9 mouse cellular contexts compared by ENCODE assay signal in the genomic region with DNA sequence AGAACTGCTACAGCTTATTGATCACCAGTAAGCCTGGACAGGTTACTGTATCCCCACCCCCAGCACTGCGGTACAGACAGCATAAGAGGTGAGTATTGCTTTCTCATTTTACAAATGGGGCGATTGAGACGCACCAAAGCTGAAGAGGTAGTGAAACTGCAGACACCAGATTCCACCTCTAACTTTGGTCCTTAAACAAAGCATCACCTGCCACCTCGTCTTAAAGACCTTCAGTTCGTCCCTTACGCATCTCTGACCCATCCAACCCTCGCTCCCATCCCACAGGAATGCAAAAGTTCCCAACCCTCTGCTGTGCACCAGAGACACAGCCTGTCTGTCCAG. TPM values are rescaled to one million over a fixed set of nuclear protein-coding genes. Genes with fewer than 3 reads are reported as not detected.
DNase-seq lines count a peak whose midpoint lies in the region; ATAC-seq and TF ChIP-seq lines count a peak whose summit lies in the region.
"Had no signal": no experiment of that assay in that cellular context is flagged by ENCODE, and none has a peak within 500 bp of the region (broad histone marks: within the 10 kb centered on the region; RNA-seq: fewer than 3 reads in every experiment).

No protein-coding gene starts in this region.

- peak overlapping the region; percentile 79; the same call in 1 of the 2 replicates for H3K27ac ChIP-seq in left cerebral cortex, adult 2 months
- H3K27ac ChIP-seq in embryonic facial prominence, embryonic 12.5 days, result no peak overlapping the region
- peak overlapping the region; percentile 85 for H3K27ac ChIP-seq in hindbrain, postnatal 0 days
- no peak overlapping the region for H3K27ac ChIP-seq in neural tube, embryonic 12.5 days

- no peak for ATAC-seq in embryonic facial prominence, embryonic 12.5 days (ENCODE audit: insufficient number of reproducible peaks, insufficient read depth, low FRiP score, low TSS enrichment)
- no peak for ATAC-seq in hindbrain, postnatal 0 days
- no peak; the same call in 1 of the 2 replicates for ATAC-seq in neural tube, embryonic 12.5 days (ENCODE audit: low FRiP score, low read depth)
- no peak for ATAC-seq in cerebellum, adult (ENCODE audit: insufficient number of reproducible peaks, low FRiP score, low TSS enrichment)

- H3K4me2 ChIP-seq in embryonic facial prominence, embryonic 12.5 days (replicated peaks), result peak overlapping the region; percentile 94
- peak overlapping the region; percentile 98 for H3K4me2 ChIP-seq in hindbrain, postnatal 0 days (ENCODE audit: low read depth, low read length)
- H3K4me2 ChIP-seq in neural tube, embryonic 12.5 days (replicated peaks), result peak overlapping the region; percentile 87

- peaks cover 17% of the 10 kb centered on the region; the same call in 1 of the 2 replicates for H3K27me3 ChIP-seq in embryonic facial prominence, embryonic 12.5 days
- no peaks in the 10 kb centered on the region for H3K27me3 ChIP-seq in hindbrain, postnatal 0 days (ENCODE audit: insufficient read depth, low read length)
- 0 out of 2 replicates have a peak, but pooled peaks cover 3% of the 10 kb centered on the region for H3K27me3 ChIP-seq in neural tube, embryonic 12.5 days (replicated peaks)

- peaks cover 8% of the 10 kb centered on the region; the same call in 1 of the 2 replicates for H3K4me1 ChIP-seq in embryonic facial prominence, embryonic 12.5 days
- H3K4me1 ChIP-seq in hindbrain, postnatal 0 days (ENCODE audit: insufficient read depth, low read length), result peaks cover 7% of the 10 kb centered on the region; the same call in 1 of the 2 replicates
- H3K4me1 ChIP-seq in neural tube, embryonic 12.5 days, result peaks cover 22% of the 10 kb centered on the region

- no peak for TF ChIP-seq CTCF in left cerebral cortex, adult 2 months (IDR thresholded peaks at IDR 0.05)
- TF ChIP-seq CTCF in hindbrain, postnatal 0 days (IDR thresholded peaks at IDR 0.05; ENCODE audit: low read depth), result no peak

- H3K9me3 ChIP-seq in embryonic facial prominence, embryonic 12.5 days, result no peaks in the 10 kb centered on the region
- H3K9me3 ChIP-seq in hindbrain, postnatal 0 days (ENCODE audit: low read length), result no peaks in the 10 kb centered on the region
- no peaks in the 10 kb centered on the region for H3K9me3 ChIP-seq in neural tube, embryonic 12.5 days

- H3K9ac ChIP-seq in embryonic facial prominence, embryonic 12.5 days, result no peak overlapping the region
- H3K9ac ChIP-seq in hindbrain, postnatal 0 days (replicated peaks; ENCODE audit: low read length), result peak overlapping the region; percentile 72
- H3K9ac ChIP-seq in neural tube, embryonic 12.5 days, result peak overlapping the region; percentile 69

- DNase-seq in left cerebral cortex, adult 2 months (ENCODE audit: extremely low spot score in 1 of 2, low spot score in 2 of 2), result no peak
- DNase-seq in left cerebral cortex, adult 11 months (ENCODE audit: low spot score), result no peak
- DNase-seq in hindbrain, postnatal 0 days (ENCODE audit: low spot score), result no peak
- DNase-seq in c-Kit-positive CD71-positive TER-119-positive erythroid progenitor cells, embryonic 14.5 days (ENCODE audit: low spot score), result no peak
- no peak for DNase-seq in retina, postnatal 1 day
- DNase-seq: gastrocnemius, postnatal 25 days had no signal

- WGBS in embryonic facial prominence, embryonic 12.5 days, result 46% methylated on average over 7 of the region's 7 CpGs
- 36% methylated on average over 7 of the region's 7 CpGs for WGBS in hindbrain, postnatal 0 days
- 50% methylated on average over 7 of the region's 7 CpGs for WGBS in neural tube, embryonic 12.5 days

- peak overlapping the region; percentile 81 for H3K4me3 ChIP-seq in left cerebral cortex, adult 2 months
- peak overlapping the region; percentile 63; the same call in 1 of the 2 replicates for H3K4me3 ChIP-seq in embryonic facial prominence, embryonic 12.5 days
- H3K4me3 ChIP-seq in hindbrain, postnatal 0 days (ENCODE audit: low read length), result peak overlapping the region; percentile 63
- H3K4me3 ChIP-seq in neural tube, embryonic 12.5 days, result peak overlapping the region; percentile 65

- intact Hi-C loops in left cerebral cortex, adult 2 months (cut with DNase I), result loop anchor here (10.0 kb wide), 1 partner anchor 1782 kb away; no protein-coding TSS in a partner anchor

- no peaks in the 10 kb centered on the region for H3K36me3 ChIP-seq in embryonic facial prominence, embryonic 12.5 days
- H3K36me3 ChIP-seq in hindbrain, postnatal 0 days (ENCODE audit: insufficient read depth, low read length), result no peaks in the 10 kb centered on the region
- no peaks in the 10 kb centered on the region for H3K36me3 ChIP-seq in neural tube, embryonic 12.5 days

RNA-seq across cellular contexts. Expression of a gene that starts 1.6 kb away (rescaled TPM):
- 10 to 100 TPM; 18.5 to 21.5 TPM for total RNA-seq in left cerebral cortex, adult 2 months (2021)
- 7.7 and 9.4 TPM in 2 replicates for polyA plus RNA-seq in embryonic facial prominence, embryonic 12.5 days (2016; fragmentation: Nextera tagmentation; extraction: Ambion mirVana)
- total RNA-seq in hindbrain, postnatal 0 days (2014; rRNA removed), result 33.0 and 43.5 TPM in 2 replicates
- 17.0 and 17.6 TPM in 2 replicates for polyA plus RNA-seq in hindbrain, postnatal 0 days (2015; fragmentation: Nextera tagmentation; extraction: Ambion mirVana)
- 22.8 and 23.5 TPM in 2 replicates for polyA plus RNA-seq in neural tube, embryonic 12.5 days (2016; fragmentation: Nextera tagmentation; extraction: Ambion mirVana)

RNA-seq across cellular contexts. Expression of a gene that starts 22.5 kb away (rescaled TPM):
- under 1 TPM in 1 of 2 experiments, not detected in 1; 0.11 TPM for total RNA-seq in left cerebral cortex, adult 2 months (2021)
- polyA plus RNA-seq in embryonic facial prominence, embryonic 12.5 days (2016; fragmentation: Nextera tagmentation; extraction: Ambion mirVana), result not detected in 2 replicates
- total RNA-seq in hindbrain, postnatal 0 days (2014; rRNA removed), result 0.26 TPM in 1 of 2 replicates, not detected in the other
- 0.10 and 0.13 TPM in 2 replicates for polyA plus RNA-seq in hindbrain, postnatal 0 days (2015; fragmentation: Nextera tagmentation; extraction: Ambion mirVana)
- polyA plus RNA-seq in neural tube, embryonic 12.5 days (2016; fragmentation: Nextera tagmentation; extraction: Ambion mirVana), result 0.51 and 0.63 TPM in 2 replicates
- total RNA-seq: gastrocnemius, postnatal 25 days had no signal

RNA-seq across cellular contexts. Expression of a gene that starts 58.3 kb away (rescaled TPM):
- 10 to 100 TPM; 49.5 to 56.7 TPM for total RNA-seq in left cerebral cortex, adult 2 months (2021)
- 27.9 and 28.3 TPM in 2 replicates for polyA plus RNA-seq in embryonic facial prominence, embryonic 12.5 days (2016; fragmentation: Nextera tagmentation; extraction: Ambion mirVana)
- 31.1 and 32.6 TPM in 2 replicates for total RNA-seq in hindbrain, postnatal 0 days (2014; rRNA removed)
- polyA plus RNA-seq in hindbrain, postnatal 0 days (2015; fragmentation: Nextera tagmentation; extraction: Ambion mirVana), result 55.6 and 61.6 TPM in 2 replicates
- polyA plus RNA-seq in neural tube, embryonic 12.5 days (2016; fragmentation: Nextera tagmentation; extraction: Ambion mirVana), result 41.6 and 42.7 TPM in 2 replicates

Comparison
In these comparisons a context has a peak if more than half of its experiments do, and no peak if none do; other contexts are left out.
1. H3K27ac ChIP-seq: peak in left cerebral cortex, adult 2 months (single experiment) and hindbrain, postnatal 0 days (single experiment); none in embryonic facial prominence, embryonic 12.5 days (single experiment) and neural tube, embryonic 12.5 days (single experiment).
2. Peak in every context shown above with its lines, with median percentiles within 50 percentile points of each other: H3K4me3 ChIP-seq and H3K4me2 ChIP-seq.